Mouse (Mus musculus) CD4-positive, CD25-positive, alpha-beta regulatory T cell, adult 2 months (primary cell): ENCODE results near the gene Pdxk.
A peak's percentile ranks its signal among the peaks of the same experiment; 100 is the strongest.

Experiments used
- DNase-seq: peaks from one replicate; pipeline ENCODE4 v3.0.0-alpha.2; 2012; ENCODE audit warnings: low read depth, low spot score

Gene Pdxk

DNA sequence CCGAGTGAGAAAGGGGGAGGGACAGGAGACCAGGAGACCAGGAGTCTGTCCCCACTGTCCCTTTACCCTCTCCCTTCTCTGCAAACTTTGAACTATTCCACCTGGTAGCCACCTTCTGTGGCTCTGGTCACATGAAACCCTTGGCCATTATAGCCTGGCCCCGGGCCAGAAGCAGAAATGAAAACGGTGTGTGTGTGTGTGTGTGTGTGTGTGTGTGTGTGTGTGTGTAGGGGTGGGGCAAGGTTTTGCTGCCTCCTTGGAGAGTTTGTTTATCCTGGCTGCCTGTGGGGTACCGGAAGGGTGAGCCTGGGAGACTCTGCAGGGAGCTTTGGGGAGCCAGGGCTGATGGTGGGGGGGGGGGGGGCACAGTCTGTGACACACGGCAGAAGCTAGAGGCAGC is 4.3 kb downstream of the Pdxk start:
- no peak for DNase-seq

DNA sequence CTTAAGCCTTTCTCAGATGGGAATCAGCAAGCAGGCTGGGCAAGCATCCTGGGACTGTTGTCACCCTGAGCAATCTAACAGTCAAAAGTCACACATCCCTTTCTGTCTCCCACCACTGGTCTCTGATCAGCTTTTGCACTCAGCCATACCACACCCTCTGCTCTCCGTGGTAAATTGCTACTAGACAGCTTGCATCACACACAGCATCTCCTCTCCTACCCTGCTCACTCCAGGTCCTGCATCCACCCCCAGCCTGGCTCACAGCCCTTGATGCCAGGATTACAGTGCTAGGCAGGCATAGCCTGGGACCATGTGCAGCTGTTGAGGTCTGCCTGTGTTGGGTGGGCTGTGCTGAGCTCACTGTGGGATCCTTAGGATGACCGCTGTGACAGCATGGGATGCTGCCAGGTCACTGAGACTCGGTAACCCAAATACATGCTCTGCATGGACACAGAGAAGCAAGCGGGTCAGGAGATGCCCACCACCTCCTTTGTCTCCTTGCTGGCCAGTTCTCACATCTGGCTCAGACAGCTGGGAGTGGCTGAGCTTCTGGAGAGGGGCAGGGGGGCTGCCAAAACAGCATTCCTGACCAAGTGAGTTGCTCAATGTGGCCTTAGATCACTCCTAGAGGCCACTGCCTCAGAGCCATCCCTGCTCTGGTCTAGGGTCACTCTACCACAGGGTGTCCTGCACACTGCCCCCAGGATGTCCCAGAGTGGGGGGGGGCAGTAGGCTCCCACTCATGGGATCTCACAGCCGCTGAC is 6.2 kb downstream of the Pdxk start:
- DNase-seq, result no peak

DNA sequence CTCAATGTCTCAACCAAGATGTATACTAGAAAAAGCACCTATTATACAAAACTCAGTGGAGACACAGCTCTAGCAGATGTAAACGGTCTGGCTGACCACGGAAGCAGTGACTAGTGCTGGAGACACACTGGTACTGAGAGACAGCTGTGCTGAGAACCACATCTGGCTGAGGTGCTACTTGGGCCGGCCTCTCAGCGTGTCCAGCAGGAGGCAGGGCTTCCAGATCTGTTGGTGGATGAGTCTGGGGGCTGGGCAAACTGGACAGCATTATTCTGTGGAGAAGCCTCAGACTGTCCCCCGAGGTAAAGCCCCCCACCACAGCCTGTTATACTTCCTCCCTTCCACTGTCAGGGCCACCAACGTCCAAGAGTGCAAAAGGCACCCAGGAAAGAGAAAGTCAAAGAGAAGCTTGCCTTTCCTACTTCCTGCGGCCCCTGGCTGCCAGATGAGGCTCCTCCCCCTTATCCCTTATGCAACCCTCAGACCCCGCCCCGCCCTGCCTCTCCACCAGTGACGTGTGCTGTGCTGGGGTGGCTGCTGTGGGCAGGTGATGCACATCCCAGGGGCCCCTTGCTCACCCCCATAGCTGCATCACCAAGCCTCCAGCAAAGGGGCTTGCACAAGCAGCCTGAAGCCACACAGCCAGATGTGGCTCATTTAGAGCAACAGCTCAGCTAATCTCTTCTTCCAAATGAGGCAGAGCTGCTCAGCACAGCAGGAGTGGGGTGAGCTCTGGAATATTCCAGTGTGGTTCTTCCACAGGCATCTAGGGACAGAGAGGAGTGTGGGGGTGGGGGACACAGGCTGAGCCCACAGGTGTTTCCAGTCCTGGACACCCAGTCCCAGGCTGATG is 7.1 kb downstream of the Pdxk start:
- DNase-seq, result peak; percentile 91

DNA sequence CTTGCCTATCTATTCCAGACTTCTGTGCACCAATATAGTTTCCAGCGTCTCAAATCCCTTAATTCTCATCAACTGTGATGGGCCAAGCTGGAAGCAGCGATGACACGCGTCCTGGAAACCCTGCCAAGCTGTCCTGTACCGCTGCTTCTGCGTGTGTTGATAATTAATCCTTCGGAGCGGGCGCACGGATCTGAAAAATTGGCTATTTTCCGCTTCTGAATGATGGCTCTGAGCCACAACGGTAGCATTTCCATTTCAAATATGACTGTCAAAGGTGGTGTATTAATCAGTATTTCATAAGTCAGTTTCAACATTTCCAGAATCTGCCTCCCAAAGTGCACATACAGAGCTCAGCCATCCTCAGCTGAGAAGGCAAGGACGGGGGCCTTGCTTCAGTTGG is 8.1 kb downstream of the Pdxk start:
- DNase-seq, result no peak

DNA sequence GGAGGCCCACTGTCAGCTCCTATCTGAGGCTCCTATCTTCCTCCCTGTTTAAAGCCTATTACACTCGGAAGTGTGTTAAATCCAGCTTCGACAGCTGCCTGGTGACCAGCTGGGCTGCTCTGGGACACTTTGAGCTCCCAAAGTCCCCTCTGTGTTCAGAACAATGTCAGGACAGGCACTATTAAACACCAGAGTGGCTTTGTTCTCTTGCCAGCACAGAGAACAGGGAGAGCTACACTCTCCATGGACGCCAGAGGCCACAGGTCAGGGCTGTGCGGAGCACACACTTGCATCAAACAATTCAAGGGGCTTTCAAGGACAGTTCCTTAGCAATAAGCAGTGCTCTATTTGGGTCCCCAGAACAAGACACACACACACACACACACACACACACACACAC is 12.1 kb downstream of the Pdxk start:
- no peak for DNase-seq

DNA sequence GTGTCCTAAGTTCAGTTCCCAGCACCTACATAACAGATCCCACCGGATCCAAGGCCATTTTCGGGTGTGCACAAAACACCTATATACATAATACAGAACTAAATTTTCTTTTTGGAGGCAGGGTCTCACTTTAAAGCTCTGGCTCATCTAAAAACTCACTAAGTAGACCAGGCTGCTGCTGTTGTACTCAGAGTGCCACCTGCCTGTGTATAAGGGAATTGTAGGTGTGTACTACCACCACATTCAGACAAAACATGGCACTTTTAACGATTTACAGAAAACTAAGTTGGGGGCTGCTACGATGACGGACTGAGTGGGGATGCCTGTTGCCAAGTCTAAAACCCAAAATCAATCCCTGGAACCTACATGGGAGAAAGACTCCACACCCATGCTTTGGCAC is 14.0 kb downstream of the Pdxk start:
- DNase-seq, result no peak

DNA sequence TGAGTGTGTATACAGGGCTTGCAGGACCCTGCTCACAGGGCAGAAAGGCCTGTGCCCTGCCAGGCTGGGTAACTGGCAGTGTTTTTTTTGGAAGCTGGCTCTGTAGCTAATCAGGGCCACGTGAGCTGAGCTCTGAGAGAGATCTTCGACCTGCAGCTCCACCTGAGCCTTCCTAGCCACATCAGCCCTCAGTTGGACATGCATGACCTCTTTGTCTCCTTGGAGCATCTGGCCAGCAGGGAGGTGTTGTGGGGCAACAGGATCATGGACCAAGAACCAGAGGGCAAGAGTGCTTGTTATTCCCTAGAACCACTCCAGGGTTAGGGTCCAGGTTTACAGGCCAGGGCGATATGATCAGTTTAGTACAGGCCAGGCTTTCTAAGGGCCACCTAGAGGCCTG is 17.4 kb downstream of the Pdxk start:
- no peak for DNase-seq

DNA sequence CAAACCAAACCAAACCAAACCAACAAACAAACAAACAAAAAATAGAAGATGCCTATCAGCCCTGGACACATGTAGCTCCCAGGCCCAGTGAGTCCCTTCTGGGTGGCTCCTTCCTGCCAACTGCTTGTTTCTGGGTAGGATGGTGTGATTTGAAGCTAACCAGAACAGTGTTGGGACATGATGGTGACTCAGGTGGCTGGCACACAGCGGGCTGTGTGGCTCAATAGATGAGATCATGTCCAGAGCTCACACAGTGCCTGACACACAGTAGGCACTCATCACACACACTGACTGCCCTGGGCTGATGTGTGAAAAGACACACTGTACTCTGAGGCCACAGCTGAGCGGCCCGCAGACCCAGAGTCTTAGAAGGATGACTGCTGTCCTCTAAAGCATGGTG is 18.6 kb downstream of the Pdxk start:
- no peak for DNase-seq

DNA sequence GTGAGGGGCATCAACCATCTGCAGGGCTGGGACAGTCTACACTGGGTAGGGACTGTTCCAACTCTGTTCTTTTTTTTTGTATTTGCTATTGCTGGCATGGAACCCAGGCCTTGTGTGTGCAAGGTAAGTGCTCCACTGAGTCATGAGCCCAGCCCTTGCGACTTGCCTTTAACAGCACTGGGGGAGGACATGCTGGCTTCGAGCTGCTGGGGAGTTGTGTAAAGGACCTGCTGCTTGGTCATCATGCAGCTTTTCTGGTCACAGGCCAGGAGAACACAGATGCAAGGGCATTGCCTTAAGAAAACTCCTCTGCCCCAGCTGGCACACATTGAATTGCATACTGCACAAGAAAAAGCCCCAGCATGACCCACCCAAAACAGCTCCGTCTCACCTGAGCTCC is 22.5 kb downstream of the Pdxk start:
- no peak for DNase-seq

DNA sequence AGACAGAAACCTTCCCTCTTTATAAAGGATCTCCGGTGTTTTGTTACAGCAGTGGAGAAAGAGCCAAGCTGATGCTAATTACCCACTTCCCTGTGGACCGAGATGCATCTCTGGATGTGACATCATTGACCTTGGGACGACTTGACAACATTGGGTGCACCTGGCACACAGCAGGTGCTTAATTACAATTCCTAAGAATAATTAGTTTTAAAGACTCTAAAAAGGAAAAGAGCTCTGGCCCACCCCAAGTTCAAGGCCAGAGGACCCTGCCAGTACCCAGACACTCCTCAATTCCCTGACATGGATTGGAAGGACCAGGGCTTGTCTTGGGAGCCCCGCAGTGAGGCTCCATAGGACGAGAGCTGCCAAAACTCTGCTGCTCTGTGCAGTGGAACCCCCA is 23.2 kb downstream of the Pdxk start:
- DNase-seq, result no peak

DNA sequence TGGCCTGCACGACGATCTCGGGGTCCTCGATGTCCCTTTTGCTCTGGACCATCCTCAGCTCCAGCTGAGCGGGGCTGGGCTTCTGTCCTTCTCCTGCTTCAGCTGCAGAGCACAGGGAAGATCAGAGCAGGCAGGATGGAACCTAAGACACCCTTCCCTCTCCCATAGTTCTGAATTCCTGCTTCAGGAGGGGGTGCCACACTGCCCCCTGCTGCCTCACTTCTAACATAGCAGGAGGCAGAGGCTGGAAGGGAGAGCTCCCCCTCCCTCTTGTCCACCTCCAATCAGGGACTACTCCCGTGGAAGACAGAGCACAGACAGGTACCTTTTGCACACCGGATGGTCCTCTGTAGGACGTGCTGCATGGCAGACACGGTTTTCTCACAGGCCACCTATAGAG is 24.0 kb downstream of the Pdxk start:
- peak; percentile 62 for DNase-seq

DNA sequence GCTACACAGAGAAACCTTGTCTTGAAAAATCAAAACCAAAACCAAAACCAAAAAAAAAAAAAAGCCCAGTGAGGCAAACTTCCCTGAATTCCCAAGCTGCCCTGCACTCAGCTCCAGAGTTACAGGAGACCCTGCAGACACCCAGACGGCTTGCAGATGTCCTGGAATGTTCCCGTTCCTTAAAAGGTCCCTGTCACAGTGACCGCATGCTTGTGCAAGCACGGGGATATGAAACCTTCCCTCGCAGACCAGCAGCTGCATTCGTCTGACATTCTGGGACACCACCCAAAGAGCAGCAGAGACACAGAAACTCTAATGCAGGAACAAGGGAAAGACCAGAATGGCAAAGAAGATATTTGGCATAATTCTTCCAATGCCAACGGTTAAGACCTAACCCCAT is 24.8 kb downstream of the Pdxk start:
- no peak for DNase-seq

DNA sequence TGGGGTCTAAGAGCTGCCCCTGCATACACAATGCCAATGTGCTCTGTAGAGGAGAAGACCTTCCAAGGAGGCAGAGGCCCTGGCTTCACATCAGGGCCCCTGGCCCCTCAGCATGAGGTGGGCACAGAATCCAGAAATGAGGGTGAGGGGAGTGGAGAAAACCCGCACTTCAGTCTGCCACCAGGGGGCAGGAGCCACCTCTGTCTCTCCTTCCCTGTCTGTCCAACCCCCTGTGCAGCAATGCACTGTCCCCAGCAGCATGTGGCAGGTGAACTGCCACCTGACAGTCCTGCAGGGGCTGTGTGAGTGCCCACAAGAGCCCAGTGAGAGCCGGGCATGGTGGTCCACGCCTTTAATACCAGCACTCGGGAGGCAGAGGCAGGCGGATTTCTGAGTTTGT is 25.2 kb downstream of the Pdxk start:
- DNase-seq, result peak; percentile 49

DNA sequence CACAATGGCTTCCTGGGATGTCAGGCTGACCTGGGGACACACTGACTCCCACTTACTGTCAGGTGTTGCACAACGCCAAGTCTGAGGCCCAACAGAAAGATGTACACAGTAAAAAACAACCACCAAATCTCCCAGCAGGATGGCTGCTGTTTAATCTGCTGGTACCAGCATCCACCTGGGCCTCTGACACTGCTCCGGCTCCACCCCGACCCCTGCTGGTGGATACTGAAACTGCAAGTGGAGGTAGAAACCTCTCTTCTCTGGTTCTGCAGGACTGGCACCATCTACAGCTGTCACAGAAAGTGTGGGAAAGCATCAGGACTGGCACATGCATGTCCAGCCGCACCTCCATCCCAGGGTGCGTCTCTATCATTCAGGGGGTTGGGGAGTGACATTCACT is 26.7 kb downstream of the Pdxk start:
- peak; percentile 85 for DNase-seq

DNA sequence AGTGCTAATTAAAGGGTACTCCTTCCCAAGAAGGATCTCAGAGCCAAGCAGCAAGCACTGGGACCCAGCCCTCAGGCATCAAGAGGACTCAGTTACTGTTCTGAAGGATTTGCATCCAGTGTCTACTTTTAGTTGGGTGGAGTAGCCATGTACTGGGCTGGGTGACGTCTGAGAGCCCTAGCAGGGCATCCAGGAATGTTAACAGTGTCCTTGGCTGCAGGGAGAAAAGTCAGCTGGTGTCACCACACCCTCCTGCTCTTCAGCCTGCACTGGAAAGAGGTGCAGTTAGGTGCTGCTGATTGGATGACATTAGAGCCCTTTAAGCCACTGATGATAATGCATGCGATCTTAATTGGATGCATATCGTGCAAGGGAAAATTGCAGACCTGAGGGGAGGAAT is 31.9 kb downstream of the Pdxk start:
- no peak for DNase-seq

DNA sequence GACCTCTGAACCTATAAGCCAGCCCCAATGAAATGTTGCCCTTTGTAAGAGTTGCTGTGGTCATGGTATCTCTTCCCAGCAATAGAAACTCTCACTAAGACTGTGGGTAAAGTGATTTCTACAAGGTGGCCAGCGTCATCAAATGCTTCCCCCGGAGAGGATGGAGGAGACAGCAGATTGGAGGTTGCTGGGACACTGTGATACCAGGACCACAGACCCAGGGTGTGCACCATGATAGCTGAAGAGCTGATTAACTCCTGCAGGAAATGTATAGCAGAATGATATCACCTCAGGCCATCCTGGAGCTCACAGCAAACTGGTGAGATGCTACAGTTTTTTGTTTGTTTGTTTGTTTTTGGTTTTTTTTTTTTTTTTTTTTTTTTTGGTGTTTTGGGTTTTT is 35.0 kb downstream of the Pdxk start:
- DNase-seq, result no peak

DNA sequence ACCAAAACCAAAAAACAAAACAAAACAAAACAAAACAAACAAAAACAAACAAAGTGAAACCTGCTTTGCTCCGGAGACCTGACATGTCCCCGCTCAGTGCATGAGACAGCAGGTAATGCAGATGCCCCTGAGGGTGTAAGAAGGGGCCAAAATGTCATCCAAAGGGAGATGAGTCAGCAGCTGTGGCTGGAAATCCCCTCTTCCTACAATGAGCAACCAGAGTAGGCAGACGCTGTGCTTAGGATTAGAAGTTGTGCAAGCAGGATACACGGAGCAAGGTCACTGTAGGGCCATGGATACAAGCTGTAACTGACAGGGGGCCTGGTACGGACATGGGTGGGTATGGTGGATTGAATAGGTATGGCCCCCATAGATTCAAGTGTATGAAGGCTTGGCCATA is 35.6 kb downstream of the Pdxk start:
- no peak for DNase-seq

DNA sequence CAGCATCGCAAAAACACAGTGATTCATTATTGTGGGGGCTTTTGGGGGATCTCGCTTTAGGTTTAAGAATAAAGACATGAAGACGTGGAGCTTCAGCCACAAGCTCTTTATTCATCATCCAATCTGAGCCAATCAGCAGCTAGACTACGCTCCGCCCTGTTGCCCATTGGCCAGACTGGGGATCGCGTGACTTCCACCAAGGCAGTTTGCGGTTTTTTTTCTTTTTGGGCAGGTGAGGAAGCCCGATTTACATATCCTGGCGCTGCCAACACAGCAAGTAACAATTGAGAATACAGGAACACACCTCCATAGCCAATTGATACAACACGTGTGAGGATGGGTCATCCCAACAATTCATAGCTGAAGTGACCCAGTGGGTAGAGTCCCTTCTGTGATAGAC is 36.7 kb downstream of the Pdxk start:
- DNase-seq, result no peak

DNA sequence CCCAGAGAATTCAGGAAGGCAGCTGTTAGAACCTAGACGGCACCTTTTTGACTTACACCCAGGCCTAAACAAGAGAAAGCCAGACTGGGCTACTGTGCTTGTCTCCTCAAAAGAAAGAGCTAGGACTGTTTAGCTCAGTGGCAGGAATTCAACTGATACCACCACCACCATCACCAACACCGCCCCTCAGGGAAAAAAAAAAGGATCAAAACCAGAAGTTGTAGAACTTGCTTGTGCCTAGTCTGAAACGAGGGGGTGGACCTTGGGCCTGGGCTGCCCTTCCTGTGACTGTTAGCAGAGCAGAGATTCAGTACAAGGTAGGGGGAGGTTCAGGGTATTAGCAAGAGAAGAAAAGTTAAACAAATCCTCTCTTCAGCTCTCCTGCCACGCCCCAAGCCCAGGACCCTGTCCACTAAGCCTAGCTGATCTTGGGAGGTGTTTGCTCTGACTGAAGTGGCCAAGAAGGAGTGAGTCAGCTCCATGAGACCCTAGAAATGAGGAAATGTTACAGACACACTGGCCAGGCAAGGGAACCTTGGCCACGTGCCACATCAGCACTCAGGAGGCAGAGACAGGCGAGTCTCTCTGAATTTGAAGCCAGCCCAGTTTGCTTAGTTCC is 38.5 kb downstream of the Pdxk start:
- DNase-seq, result no peak

DNA sequence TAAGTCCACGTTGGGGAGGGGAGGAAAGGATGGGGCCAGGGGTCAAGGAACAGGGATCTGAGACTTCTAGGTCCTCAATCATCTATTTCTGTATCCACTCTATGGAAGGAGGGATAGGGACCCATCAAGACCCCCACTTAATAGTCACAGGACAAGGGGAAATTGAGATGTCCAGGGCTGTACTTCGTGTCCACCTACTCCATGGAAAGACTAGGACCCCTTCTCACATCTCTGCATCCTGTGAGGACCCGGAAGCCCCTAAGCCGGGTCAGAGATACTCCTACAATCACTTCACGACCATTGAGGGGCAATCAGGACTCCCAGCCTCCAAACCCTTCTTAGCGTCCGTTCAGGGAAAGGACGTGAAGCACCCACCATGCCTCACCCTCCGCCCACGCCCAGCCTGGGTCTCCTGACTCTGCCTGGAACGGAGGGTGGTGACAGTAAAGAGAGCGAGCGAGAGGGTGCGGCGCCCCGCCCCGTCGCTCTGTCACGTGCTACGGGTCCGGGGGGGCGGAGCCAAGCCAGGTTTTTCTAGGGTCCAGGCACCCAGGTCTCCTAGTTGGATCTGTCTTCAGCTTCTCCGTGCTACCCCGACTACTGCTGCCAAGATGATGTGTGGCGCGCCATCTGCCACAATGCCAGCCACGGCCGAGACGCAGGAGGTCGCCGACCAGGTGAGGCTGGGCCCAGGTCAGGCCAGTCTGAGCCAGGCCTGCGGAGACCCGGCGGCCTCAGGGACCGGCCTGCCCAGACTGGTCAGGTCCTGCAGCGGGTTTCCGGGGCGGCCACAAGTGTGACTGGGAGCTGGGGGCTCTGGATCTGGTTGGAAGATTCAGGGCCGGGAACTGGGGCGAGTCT is 39.4 kb downstream of the Pdxk start, which contains the start of gene Cstb:
Gene Cstb (plus strand): TSS at position 489 of the 861 bp plus-strand sequence.
- peak; percentile 92 for DNase-seq

DNA sequence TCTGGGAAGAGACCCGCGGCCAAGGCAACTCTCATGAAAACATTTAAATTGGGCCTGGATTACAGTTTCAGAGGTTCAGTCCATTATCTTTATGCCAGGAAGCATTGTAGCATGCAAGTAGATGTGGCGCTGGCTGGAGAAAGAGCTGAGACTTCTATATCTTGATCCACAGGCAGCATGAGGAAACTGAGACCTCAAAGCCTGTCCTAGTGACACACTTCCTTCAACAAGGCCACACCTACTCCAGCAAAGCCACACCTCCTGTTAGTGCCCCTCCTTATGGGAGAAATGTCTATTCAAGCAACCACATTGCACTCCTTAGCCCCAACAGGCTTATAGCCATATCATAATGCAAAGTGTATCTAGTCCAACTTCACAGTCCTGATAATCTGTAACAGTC is 42.2 kb downstream of the Pdxk start:
- no peak for DNase-seq

DNA sequence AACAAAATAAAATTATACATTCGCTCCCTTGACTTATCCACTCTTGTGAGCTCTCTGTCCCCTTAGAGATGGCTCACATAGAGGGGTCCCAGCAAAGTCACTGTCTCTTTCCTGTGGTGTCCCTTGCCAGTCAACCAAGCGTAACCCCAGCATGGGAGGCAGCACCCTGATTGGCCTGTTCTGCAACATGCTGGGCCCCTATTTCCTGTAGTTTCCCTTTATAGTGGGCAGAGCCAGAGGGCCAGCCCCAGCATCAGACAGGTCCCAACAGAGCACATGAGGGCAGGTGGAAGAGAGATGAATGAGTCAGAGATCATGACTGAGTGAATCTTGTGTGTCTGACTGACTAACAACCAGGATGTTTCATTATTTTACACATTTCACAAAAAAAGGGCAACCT is 43.8 kb downstream of the Pdxk start:
- no peak for DNase-seq
